Mouse (Mus musculus): Measurements from ENCODE around the gene Zfp960. TPM values are rescaled to one million over a fixed set of nuclear protein-coding genes. Genes with fewer than 3 reads are reported as not detected.

The Zfp960 gene
- 3.2 TPM for polyA plus RNA-seq (2014; fragmentation: Illumina TruSeq; extraction: RNeasy Lipid Tissue Mini Kit (QIAGEN cat#74804); ENCODE audit: insufficient read depth, low read depth, low replicate concordance)

GRCm38 (mm10) chr17:17063628-17064494 lies at the start of gene Zfp960:
Zfp960 (plus strand) TSS chr17:17064113.

GRCm38 (mm10) chr17:17120830-17121502 lies 57.1 kb downstream of the Zfp960 start, which contains the start of gene Zfp97:
Zfp97 (plus strand) TSS chr17:17121415.

Other genes starting within 250 kb of the Zfp960 start
- 4.7 TPM for gene Zfp97, start 57.3 kb downstream of the Zfp960 start, polyA plus RNA-seq (2014; fragmentation: Illumina TruSeq; extraction: RNeasy Lipid Tissue Mini Kit (QIAGEN cat#74804); ENCODE audit: insufficient read depth, low read depth, low replicate concordance)